Mouse (Mus musculus) hindbrain, embryonic 13.5 days (tissue): ENCODE data around the gene Gm13941. TPM values are rescaled to one million over a fixed set of nuclear protein-coding genes. Genes with fewer than 3 reads are reported as not detected.

Experiments used
- ATAC-seq: fragments of 200-750 bp; cut with Nextera tagmentation; 2 replicates; pipeline ENCODE4 v1.8.0; 2017; ENCODE audit warnings: moderate TSS enrichment; ENCODE audit not compliant: low FRiP score
- H3K27ac ChIP-seq: fragments of 300-500 bp; sonication (generic); 2 replicates; pipeline ENCODE4 v1.5.1; 2015; ENCODE audit warnings: inconsistent platforms, mild to moderate bottlenecking, moderate library complexity
- H3K27me3 ChIP-seq: fragments of 300-500 bp; sonication (generic); 2 replicates; pipeline ENCODE4 v1.6.1; 2015; ENCODE audit warnings: mild to moderate bottlenecking, inconsistent platforms
- H3K36me3 ChIP-seq: fragments of 300-500 bp; sonication (generic); 2 replicates; pipeline ENCODE4 v1.6.1; 2015; ENCODE audit warnings: mild to moderate bottlenecking, inconsistent platforms
- H3K4me1 ChIP-seq: fragments of 300-500 bp; sonication (generic); replicated peaks from 2 replicates; pipeline ENCODE4 v1.6.1; 2015; ENCODE audit warnings: inconsistent platforms
- H3K4me2 ChIP-seq: fragments of 300-500 bp; sonication (generic); 2 replicates; pipeline ENCODE4 v1.6.1; 2015; ENCODE audit warnings: inconsistent platforms, mild to moderate bottlenecking, moderate library complexity
- H3K4me3 ChIP-seq: fragments of 300-500 bp; sonication (generic); 2 replicates; pipeline ENCODE4 v1.5.1; 2015; ENCODE audit warnings: mild to moderate bottlenecking, inconsistent platforms
- H3K9ac ChIP-seq: fragments of 300-500 bp; sonication (generic); 2 replicates; pipeline ENCODE4 v1.6.1; 2015; ENCODE audit warnings: mild to moderate bottlenecking, inconsistent platforms
- H3K9me3 ChIP-seq: fragments of 300-500 bp; sonication (generic); 2 replicates; pipeline ENCODE4 v1.6.1; 2016; ENCODE audit warnings: inconsistent platforms
- WGBS: fragments of 180-500 bp; shearing (Covaris S2); methylation state at CpG from one replicate; pipeline ENCODE4 v1.1.7; 2015; 5-methylcytosine and 5-hydroxymethylcytosine counted together
- polyA plus RNA-seq: library from polyadenylated mRNA; unstranded; fragments of >200 nt; fragmentation: Nextera tagmentation; extraction: Ambion mirVana; gene quantifications from 2 replicates; pipeline ENCODE4 v1.2.1, GENCODE M21; 2015

Gene Gm13941
- not detected in 2 replicates for polyA plus RNA-seq

DNA sequence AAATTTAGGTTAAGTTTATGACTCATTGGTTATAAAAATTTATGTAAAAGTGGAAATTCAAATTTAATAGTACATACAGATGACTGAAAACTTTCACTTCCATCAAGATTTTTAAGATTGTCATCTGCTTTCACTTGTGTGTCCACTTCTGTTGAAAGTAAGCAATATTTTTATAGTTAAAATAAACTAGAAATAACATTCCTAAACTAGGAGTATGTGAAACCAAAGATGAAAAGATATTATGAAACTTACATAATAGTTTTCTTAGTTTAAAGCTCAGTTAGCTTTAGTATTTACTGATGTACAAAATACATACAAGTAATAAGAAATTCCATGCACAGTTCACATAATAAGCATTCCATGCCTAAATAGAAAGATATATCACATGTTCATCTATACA is at the start of gene Gm13941:
TSS of gene Gm13941 (minus strand) at position 101 of the 400 bp plus-strand sequence.
- H3K4me3 ChIP-seq = no peak within 1 kb of the TSS
- H3K27me3 ChIP-seq = no peaks in the 10 kb centered on the region
- no peak within 1 kb of the TSS for H3K4me2 ChIP-seq
- no peak within 1 kb of the TSS for H3K27ac ChIP-seq
- H3K9ac ChIP-seq = no peak within 1 kb of the TSS
- H3K4me1 ChIP-seq = no peaks in the 10 kb centered on the region
- H3K9me3 ChIP-seq = no peaks in the 10 kb centered on the region
- H3K36me3 ChIP-seq = no peaks in the 10 kb centered on the region
- ATAC-seq = no peak

DNA sequence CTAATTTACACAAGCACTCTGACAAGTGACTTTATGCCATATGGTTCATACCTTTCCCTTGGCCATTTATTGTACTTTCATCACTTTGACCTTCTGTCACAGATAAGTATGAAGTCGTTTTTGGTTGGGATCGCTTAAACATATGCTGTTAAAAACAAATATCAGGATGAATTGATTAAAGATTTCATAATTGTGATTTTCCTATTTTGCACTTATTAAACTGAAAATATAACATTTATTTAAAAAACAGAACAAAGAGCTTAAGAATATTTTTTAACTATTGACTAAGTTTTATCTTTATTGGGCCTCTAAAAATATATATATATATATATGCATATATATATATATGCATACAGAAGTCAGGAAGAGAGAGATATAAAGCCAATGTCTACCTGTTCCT is 47.1 kb upstream of the Gm13941 start, which contains the start of gene Gm15130:
TSS of gene Gm15130 (minus strand) at position 101 of the 400 bp plus-strand sequence.
- no peak for ATAC-seq
- no peaks in the 10 kb centered on the region for H3K27me3 ChIP-seq
- no peak within 1 kb of the TSS for H3K9ac ChIP-seq
- H3K4me3 ChIP-seq = no peak within 1 kb of the TSS
- H3K27ac ChIP-seq = no peak within 1 kb of the TSS
- H3K36me3 ChIP-seq = no peaks in the 10 kb centered on the region
- H3K4me1 ChIP-seq = no peaks in the 10 kb centered on the region
- 83% methylated on average over 2 of the region's 2 CpGs for WGBS
- H3K4me2 ChIP-seq = no peak within 1 kb of the TSS
- no peaks in the 10 kb centered on the region for H3K9me3 ChIP-seq

DNA sequence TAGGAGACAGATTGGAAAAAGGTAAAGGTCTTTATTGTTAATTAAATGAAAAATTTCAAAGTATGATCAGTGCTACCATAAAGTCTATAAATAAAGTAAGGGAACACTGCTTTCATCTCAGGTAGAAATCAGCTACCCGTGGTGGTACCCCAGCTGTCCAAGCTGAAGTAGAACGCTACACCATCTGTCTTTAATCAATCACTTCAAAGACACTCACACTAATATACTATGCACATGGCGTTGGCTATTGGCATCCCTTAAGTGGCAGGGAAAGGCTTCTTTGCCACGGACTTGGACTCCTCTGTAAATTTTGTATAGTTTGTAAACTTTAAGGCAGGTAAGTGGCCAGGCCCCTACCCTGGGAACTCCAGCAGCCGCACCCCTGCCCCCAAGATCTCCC is 30.0 kb upstream of the Gm13941 start:
- 73% methylated on average over 5 of the region's 5 CpGs for WGBS
- ATAC-seq = no peak

DNA sequence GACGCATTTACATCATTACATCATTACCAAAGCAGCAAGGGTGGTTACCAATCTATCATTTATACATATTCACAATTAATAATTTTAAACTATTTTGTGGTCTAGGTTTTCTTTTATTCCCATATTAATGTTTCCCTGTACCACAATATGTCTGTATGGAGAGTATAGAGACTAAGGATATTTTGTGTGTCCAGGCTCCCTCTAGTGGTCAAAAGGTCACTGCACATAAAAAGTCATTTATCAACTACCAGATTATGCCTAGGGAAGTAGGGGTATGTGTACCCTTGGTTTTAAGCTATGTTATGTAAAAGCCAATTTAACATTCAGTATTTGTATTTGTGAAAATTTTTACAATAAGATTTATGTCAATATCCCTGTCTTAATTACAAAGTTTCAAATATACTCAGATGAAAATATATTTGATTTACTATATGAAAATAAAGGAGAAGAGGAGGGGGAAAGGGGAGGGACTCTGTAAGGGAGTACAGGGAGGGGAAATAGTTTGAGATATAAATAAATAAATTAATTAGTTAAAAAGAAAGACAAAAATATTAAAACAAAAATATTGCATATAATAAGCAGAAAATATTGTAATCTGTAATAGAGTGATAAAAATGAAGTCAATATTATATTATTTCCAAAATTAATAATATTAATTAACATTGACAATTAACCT is 47.1 kb downstream of the Gm13941 start:
- Histone ChIP-seq H3K4me2 (no peak overlapping the region), H3K27ac (no peak overlapping the region), H3K9ac (no peak overlapping the region), H3K4me1 (no peaks in the 10 kb centered on the region), H3K27me3 (no peaks in the 10 kb centered on the region), H3K36me3 (no peaks in the 10 kb centered on the region), H3K4me3 (no peak overlapping the region), H3K9me3 (no peaks in the 10 kb centered on the region)
- WGBS = 96% methylated on average over 1 of the region's 1 CpGs
- peak; percentile 83 for ATAC-seq

More for the DNA sequence above, 30.0 kb upstream of the Gm13941 start:
- H3K27me3 ChIP-seq = no peaks in the 10 kb centered on the region
- H3K27ac ChIP-seq = no peak overlapping the region
- no peak overlapping the region for H3K4me2 ChIP-seq
- no peak overlapping the region for H3K4me3 ChIP-seq
- H3K4me1 ChIP-seq = no peaks in the 10 kb centered on the region
- no peaks in the 10 kb centered on the region for H3K36me3 ChIP-seq
- H3K9me3 ChIP-seq = no peaks in the 10 kb centered on the region
- H3K9ac ChIP-seq = no peak overlapping the region

Other genes starting within 250 kb of the Gm13941 start
- gene Ano3, start 155.1 kb downstream of the Gm13941 start, polyA plus RNA-seq = 0.89 and 1.1 TPM in 2 replicates
- gene Gm15130, start 47.0 kb upstream of the Gm13941 start, polyA plus RNA-seq = not detected in 2 replicates
- gene 4930430A15Rik, start 123.6 kb upstream of the Gm13941 start, polyA plus RNA-seq = not detected in 2 replicates
- gene Olfr1275, start 129.3 kb upstream of the Gm13941 start, polyA plus RNA-seq = not detected in 2 replicates
- not detected in 2 replicates for gene Olfr1276, start 148.5 kb upstream of the Gm13941 start, polyA plus RNA-seq
- gene Olfr1277, start 168.1 kb upstream of the Gm13941 start, polyA plus RNA-seq = not detected in 2 replicates
- gene Olfr1278, start 184.2 kb upstream of the Gm13941 start, polyA plus RNA-seq = not detected in 2 replicates
- gene Olfr1279, start 194.7 kb upstream of the Gm13941 start, polyA plus RNA-seq = not detected in 2 replicates
- not detected in 2 replicates for gene Olfr1280, start 208.0 kb upstream of the Gm13941 start, polyA plus RNA-seq
- gene Olfr1281, start 220.5 kb upstream of the Gm13941 start, polyA plus RNA-seq = not detected in 2 replicates
- gene Olfr1282, start 230.1 kb upstream of the Gm13941 start, polyA plus RNA-seq = not detected in 2 replicates